Mouse (Mus musculus): ENCODE data around the gene Cdv3.
"Not testable (repeated sequence)": the region's sequence is repeated elsewhere in the genome, so short reads cannot be mapped to it uniquely, and the experiment has no call there.

Gene Cdv3

DNA sequence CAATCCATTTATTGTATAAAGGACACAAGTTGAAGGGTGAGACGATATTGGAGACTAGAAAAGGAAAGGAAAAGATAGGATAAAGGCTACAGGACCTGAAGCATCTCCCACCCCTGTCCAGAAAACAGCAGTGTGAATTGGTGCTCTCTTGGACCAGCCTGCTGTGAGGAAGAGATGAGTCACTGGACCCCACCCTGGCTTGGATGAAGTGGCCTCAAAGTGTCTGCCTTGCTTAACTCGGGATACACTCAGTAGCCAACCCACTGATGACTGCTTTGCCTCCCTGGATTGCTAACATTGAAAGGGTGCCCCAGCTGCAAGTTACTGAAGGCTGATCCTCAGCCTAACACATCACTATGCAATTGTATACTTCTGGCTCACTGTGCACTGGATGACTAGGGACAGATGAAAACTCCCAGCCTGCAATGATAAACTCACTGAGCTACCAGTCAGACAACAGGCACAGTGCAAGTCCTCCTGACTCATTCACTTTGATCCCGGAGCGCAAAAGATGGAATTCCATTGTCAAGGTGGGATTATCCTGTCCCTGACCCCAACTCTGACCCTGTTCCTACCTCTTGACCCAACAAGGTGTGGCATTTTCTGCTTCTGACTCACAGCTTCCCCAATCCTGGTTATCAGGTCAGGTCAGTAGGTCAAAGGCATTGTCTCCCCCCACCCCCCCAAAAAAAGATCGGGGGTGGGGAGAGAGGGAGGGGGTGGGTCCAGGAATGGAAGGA lies 6.8 kb upstream of the Cdv3 start:
- DNase-seq (ENCODE audit: low spot score): no peak

GRCm38 (mm10) chr9:103369951-103370350 lies 4.3 kb upstream of the Cdv3 start:
- DNase-seq (ENCODE audit: low spot score): no peak

DNA sequence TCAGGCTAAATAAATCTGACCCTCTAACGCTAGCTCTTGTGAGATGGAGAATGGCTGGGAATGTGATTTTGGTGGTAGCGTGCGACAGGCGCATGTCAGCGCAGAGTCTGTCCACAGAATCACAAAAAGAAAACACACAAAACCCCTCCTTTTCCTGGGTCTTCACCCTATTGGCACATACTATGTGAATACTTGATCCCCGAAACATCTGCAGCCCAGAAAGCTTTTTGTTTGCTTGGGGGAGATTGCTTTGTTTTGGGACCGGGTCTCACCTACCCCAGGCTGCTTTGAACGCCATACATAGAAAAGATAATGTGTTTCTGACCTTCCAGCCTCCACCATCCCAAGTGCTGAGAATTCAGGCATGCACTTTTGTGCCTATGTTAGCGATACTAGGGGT lies 716 bp upstream of the Cdv3 start:
- DNase-seq (ENCODE audit: low spot score): no peak

DNA sequence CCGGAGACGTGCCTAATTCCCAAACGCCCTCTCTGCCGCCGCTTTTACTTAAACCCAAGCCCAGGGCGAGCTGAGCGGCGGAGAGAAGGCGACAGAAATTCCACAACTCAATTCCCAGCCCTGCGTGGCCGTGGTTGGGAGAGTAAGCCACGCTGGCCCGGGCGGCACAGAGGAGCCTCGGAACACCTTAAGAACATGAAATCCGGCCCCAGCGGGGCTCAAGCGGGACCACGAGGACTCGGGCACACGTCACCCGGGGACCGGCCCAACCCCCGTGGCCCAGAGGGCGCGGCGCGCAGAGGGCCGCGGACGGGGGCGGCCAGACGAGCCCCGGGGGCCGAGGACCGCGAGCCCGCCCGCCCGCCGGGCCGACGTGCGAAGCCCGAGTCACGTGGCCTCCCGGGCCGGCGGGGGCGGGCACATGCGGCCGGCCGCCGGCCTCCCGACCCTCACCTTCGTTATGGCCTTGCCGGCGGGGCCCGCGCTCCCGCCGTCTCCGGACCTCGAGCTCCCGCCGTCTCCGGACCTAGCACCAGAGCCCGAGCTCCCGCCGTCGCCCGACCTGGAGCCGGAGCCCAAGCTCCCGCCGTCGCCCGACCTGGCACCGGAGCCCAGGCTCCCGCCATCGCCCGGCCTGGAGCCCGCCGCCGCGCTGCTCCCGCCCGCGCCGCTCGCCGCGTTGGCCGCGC lies 895 bp downstream of the Cdv3 start:
- peak; percentile 55 for DNase-seq (ENCODE audit: low spot score)

DNA sequence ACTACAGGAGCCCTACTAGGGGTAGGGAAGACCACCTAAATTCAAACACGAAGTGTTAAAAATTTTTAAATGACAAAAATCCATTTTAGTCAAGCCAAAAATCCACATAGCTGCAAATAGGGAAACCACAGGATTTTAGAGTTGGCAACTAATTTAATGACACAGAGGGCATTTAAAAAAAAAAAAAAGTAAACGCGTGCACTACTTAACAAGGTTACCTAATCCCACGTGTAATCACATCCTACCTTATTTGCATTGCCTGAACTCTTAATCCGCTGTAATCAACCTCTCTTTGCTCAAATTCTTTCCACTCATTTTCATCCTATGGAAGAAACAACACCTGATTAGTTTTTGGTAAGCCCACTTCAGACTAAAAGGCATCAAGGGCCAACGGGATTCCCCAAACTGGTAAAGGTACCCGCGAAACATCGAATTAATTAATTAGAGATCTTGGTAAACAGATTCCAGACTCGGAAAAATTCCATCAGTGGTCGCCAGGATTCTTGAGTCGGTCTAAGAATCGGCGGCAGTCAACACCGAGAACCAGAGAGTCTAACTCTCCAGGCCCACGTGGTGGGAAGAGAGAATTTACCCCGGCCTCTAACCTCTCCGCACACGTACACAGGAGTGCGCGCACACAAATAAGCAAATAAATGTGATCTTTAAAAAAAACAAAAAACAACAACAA lies 1.8 kb downstream of the Cdv3 start:
- DNase-seq (ENCODE audit: low spot score): peak; percentile 56

- no peak for DNase-seq (ENCODE audit: low spot score)
Observed at GRCm38 (mm10) chr9:103363088-103363487, 2.6 kb downstream of the Cdv3 start.

DNA sequence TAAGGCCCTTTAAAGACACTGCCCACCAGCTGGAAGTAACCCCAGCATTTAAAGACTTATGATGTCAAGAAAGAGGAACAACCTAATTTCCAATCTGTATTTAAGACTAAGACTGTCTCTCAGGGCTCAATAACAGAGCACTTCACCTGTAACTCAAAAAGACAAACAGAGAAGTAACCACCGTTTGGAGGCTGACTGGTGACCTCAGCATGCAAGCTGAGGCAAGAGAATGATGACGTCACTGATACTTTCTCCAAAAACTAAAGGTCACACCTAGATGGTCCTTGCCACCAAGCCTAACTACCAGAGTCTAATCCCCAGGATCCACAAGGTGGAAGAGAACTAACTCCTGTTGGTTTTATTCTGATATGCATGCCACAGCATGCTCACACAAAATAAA lies 5.0 kb downstream of the Cdv3 start:
- no peak for DNase-seq (ENCODE audit: low spot score)

DNA sequence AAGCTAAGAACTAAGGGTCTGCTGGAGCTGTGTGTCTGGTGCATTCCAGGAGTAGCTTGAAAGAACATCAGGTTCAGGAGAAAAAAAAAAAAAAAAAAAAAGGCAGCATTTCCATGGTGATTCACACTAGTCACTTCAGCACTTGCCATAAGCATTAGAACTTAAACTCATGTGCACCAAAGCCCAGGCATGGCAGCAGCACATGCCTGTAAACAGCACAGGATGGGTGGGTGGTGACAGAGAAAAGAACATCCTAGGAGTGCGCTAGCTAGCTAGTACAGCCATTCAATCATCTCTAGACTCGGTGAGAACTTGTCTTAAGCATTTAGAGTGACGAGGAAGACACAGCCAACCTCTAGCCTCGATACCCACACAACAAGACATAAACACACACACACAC lies 7.1 kb downstream of the Cdv3 start:
- no peak for DNase-seq (ENCODE audit: low spot score)

GRCm38 (mm10) chr9:103357893-103358292 lies 7.7 kb downstream of the Cdv3 start:
- peak; percentile 25 for DNase-seq (ENCODE audit: low spot score)

DNA sequence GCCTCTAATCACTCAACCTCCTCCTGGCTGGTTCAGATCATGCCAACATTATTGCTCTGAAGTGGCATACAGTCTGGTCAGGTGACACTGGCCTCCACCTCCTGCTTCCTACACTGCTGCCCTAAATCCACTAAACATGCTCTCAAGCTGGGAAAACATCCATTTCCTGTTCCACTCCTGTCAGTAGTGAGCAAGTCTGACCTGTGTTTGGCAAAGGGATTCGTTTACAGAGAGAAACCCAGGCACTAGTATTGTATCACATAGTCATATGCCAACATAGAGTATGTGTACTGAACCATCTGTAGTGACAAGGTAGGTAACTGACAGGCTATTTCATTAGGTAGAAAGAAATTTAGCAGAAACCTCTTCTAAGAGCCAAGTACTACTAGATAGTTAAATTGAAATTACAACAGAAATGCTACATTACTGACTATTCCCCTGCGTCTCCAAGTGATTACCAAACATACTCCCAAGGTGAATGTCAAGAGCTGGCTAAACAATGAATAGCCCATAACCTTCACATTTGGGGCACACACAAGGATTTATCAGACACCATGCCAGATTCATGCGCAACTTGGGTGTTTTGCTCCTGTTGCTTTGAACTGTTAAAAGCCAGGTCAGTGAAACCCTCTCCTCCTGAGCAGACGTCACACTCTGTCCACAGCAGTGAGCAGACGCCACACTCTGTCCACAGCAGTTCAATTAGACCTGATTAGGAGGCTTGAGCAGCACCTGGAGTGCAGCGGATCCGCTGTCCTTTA lies 12.0 kb downstream of the Cdv3 start:
- DNase-seq (ENCODE audit: low spot score): not testable (repeated sequence)

DNA sequence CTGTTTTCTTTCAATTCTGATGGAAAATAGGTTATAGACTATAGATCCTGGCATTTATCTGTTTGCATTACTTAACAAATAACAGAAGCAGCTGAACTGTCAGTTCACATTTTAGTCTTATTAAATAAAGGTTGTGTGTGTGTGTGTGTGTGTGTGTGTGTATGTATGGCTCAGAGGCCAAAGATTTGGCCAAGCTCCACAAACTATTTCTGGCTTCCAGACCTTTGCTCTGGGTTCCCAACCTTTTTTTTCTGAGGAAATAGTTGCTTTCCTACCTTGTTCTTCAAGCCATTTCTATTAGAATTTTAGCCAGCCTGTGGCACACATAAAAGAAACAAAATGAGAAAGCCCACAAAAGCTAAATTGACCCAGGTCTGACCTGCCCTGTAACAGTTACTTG lies 16.8 kb downstream of the Cdv3 start:
- no peak for DNase-seq (ENCODE audit: low spot score)

GRCm38 (mm10) chr9:103347996-103348490 lies 17.6 kb downstream of the Cdv3 start:
- no peak for DNase-seq (ENCODE audit: low spot score)

DNA sequence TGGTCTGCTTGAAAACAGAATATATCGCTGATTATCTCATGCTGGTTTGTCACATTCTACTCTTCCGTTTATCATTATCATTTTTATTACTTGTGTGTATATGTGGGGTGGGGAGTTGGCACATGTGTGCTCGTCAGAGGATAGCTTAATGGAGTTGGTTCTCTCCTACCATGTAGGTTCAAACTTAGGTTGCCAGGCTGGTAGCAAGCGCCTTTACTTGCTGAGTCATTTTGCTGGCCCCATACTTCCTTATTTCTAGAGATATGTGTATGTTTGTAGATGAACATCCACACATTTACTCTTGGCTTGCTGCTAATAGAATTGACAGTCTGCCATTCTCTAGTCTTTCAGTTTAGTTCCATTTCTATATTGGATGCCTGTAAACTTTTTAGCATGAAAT lies 18.6 kb downstream of the Cdv3 start:
- DNase-seq (ENCODE audit: low spot score): no peak

- DNase-seq (ENCODE audit: low spot score): no peak
Observed at GRCm38 (mm10) chr9:103336912-103337311, 28.7 kb downstream of the Cdv3 start.

- no peak for DNase-seq (ENCODE audit: low spot score)
Observed at GRCm38 (mm10) chr9:103332663-103333062, 33.0 kb downstream of the Cdv3 start.

- DNase-seq (ENCODE audit: low spot score): no peak
Observed at GRCm38 (mm10) chr9:103326449-103326848, 39.2 kb downstream of the Cdv3 start.

DNA sequence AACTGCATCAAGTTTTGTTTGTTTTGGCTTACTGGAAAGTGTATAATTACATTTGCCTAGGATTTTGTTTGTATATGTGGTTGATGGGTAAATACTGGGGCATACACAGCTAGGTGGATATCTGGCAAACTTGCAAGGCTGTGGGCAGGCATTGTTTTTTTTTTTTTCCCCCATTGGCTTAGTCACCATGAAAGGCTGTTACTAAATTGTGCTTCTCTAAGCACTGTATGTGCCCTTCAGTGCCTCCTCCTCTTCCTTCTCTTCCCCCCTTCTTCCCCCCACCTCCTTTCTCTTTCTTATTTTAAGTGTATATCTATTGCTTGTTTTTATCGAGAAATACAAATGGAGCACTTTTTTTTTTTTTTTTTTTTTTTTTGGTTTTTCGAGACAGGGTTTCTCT lies 41.0 kb downstream of the Cdv3 start:
- no peak for DNase-seq (ENCODE audit: low spot score)

GRCm38 (mm10) chr9:103309832-103310231 lies 55.8 kb downstream of the Cdv3 start:
- no peak for DNase-seq (ENCODE audit: low spot score)

GRCm38 (mm10) chr9:103305332-103306041 lies 60.2 kb downstream of the Cdv3 start:
- peak; percentile 60 for DNase-seq (ENCODE audit: low spot score)

DNA sequence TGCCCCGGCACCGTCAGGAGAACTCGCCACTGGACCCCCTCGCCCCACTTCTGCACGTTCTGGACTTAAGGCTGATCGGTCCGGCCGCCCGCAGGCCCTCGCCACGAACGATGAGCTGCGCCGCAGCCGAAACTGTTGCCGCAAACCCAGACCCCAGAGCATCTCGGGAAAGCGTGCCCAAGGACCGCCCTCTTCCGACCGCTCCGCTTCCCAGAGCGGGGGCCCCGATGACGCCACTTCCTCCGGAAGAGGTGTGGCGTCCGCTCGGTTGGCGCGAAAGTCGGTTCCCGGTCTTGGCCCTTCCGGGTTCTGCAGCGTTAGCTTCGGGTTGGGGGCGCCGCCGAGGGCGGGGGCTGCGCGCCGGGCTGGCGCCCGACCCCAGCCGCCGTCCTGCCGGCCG lies 60.7 kb downstream of the Cdv3 start, which contains the start of the genes 1300017J02Rik and Topbp1:
1300017J02Rik (minus strand) TSS at position 156 of the 400 bp plus-strand sequence.
Topbp1 (plus strand) TSS at position 289 of the 400 bp plus-strand sequence.
- DNase-seq (ENCODE audit: low spot score): peak; percentile 97

Data from retina, embryonic 14.5 days (tissue).